Mouse (Mus musculus): Measurements from ENCODE around the gene Fgfr2. TPM values are rescaled to one million over a fixed set of nuclear protein-coding genes. Genes with fewer than 3 reads are reported as not detected.
"Not testable (repeated sequence)": the region's sequence is repeated elsewhere in the genome, so short reads cannot be mapped to it uniquely, and the experiment has no call there.

Gene Fgfr2
- polyA plus RNA-seq, 1 experiment from 2014 or later, result 47.9 TPM

DNA sequence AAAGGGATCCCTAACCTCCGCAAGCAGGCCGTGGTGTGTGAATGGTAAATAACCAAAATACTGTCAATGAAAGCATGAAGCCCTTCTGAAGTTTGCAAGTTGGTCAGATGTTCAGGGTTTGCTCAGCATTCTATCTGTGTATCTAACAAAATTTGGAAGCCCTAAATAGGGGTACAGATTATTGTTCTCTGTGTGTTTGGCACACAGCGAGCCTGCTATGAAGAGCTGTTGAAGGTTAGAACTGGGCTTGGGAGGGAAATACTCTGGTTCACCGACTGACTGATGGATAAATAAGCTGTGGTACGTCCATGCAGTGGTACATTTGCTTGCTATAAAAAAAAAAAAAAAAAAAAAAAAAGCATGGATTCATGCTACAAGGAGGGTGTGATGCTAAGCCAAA is 1651.6 kb downstream of the Fgfr2 start:
- ATAC-seq, result no peak
- H3K4me2 ChIP-seq, result no peak overlapping the region

DNA sequence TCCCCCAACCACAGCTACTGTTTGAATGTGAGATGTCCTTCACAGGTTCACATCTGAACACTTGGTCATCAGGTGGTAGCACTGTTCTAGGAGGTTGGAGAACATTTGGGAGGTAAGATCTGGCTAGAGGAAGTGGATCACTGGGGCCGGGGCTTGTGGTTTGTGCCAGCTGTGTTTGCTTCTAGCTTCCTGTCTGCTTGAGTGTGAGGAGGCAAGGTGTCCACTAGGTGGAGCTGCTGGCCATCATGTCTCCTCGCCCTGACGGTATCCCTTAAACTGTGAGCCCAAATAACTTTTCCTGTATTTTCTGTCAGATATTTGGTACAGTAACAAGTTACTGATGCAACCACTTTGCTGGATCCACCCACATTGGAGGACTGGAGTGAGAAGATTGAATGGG is 1653.6 kb downstream of the Fgfr2 start:
- Histone ChIP-seq H3K9me3 (replicated peaks) (peaks cover 7% of the 10 kb centered on the region; the same call in 1 of the 2 replicates), H3K4me1 (peaks cover 16% of the 10 kb centered on the region), H3K4me2 (no peak overlapping the region), H3K27me3 (peaks cover 76% of the 10 kb centered on the region), H3K4me3 (no peak overlapping the region), H3K36me3 (ENCODE audit: poor library complexity, severe bottlenecking) (no peaks in the 10 kb centered on the region), H3K27ac (no peak overlapping the region), H3K9ac (no peak overlapping the region)
- WGBS, result 76% methylated on average over 3 of the region's 3 CpGs
- ATAC-seq, result no peak

More for the DNA sequence above, 1651.6 kb downstream of the Fgfr2 start:
- Histone ChIP-seq H3K27ac (no peak overlapping the region), H3K27me3 (peaks cover 85% of the 10 kb centered on the region), H3K36me3 (ENCODE audit: poor library complexity, severe bottlenecking) (no peaks in the 10 kb centered on the region), H3K9me3 (replicated peaks) (peaks cover 7% of the 10 kb centered on the region; the same call in 1 of the 2 replicates), H3K4me1 (no peaks in the 10 kb centered on the region), H3K9ac (no peak overlapping the region), H3K4me3 (no peak overlapping the region)
- WGBS, result 92% methylated on average over 5 of the region's 5 CpGs

DNA sequence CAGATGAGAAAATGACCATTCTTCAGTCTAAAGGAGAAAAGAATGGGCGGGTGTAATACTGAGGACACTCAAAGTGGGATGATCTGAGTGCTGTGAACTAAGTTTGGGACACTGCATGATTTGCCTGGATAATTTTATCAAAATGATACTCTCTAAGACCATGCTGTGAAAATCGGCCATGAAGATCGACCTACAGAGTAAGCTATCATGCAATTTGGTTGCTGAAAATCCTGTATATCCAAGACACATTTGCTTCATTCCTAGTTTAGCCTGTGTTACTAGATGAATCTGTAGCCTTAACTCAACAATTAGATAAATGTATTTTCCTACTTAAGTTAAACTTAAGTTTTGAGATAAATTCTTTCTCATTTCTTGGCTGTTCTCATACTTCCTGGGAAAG is 1655.8 kb downstream of the Fgfr2 start:
- H3K9ac ChIP-seq, result no peak overlapping the region
- no peaks in the 10 kb centered on the region for H3K36me3 ChIP-seq (ENCODE audit: poor library complexity, severe bottlenecking)
- peaks cover 21% of the 10 kb centered on the region for H3K4me1 ChIP-seq
- H3K4me2 ChIP-seq, result no peak overlapping the region
- ATAC-seq, result no peak
- no peak overlapping the region for H3K4me3 ChIP-seq
- H3K27me3 ChIP-seq, result peaks cover 81% of the 10 kb centered on the region
- 89% methylated on average over 3 of the region's 3 CpGs for WGBS
- no peak overlapping the region for H3K27ac ChIP-seq
- H3K9me3 ChIP-seq (replicated peaks), result peaks cover 14% of the 10 kb centered on the region; the same call in 1 of the 2 replicates

DNA sequence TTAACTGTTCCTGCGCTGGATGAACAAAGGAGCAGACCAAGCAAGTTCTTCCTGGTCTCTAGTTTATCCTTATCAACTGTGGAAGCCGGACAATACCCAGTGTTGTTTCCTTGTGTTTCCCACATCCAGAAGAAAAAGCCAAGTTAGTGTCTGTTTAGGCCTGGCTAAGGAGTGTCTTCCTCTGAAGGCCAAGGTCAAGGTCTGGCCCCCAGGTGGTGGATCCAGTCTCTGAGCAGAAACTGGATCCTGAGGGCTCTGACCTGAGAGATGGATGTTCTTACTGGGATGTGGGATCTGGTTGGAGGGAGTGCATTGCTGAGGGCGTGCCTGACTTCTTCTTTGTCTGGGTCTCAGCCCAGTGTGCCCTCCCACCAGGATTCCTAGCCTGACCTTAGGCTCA is 1657.4 kb downstream of the Fgfr2 start:
- Histone ChIP-seq H3K4me1 (peaks cover 21% of the 10 kb centered on the region), H3K27me3 (peaks cover 86% of the 10 kb centered on the region), H3K9ac (no peak overlapping the region), H3K9me3 (replicated peaks) (peaks cover 22% of the 10 kb centered on the region), H3K4me2 (no peak overlapping the region), H3K4me3 (no peak overlapping the region), H3K27ac (no peak overlapping the region), H3K36me3 (ENCODE audit: poor library complexity, severe bottlenecking) (no peaks in the 10 kb centered on the region)
- ATAC-seq, result peak; percentile 24; the same call in 1 of the 2 replicates
- 10% methylated on average over 3 of the region's 3 CpGs for WGBS

DNA sequence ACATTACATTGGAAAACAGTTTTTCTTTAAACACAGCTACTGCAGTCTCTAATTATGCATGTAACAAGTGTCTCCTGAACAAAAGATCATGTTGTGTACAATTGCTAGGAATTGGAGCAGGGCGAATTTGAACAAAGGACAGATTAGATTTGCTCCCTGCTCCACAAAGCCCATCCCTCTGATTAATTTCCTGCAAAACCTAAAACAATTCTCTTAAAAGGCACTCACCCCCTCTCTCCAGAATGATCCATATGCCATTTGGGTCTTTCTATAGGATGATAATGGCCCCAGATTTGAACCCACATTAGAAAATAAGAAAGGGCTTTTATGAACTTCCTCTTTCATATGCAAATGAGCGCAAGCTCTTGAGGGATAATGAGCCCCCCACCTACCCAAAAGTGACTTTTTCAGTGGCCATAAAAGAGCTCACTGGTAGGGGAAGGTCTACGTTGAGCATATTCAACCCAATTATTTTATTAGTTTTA is 1658.0 kb downstream of the Fgfr2 start:
- H3K9me3 ChIP-seq (replicated peaks), result peaks cover 22% of the 10 kb centered on the region
- no peak overlapping the region for H3K27ac ChIP-seq
- H3K4me2 ChIP-seq, result no peak overlapping the region
- WGBS, result 4% methylated on average over 3 of the region's 3 CpGs
- no peak overlapping the region for H3K9ac ChIP-seq
- peak; percentile 88 for ATAC-seq
- H3K4me1 ChIP-seq, result peaks cover 21% of the 10 kb centered on the region
- no peak overlapping the region for H3K4me3 ChIP-seq
- peaks cover 85% of the 10 kb centered on the region for H3K27me3 ChIP-seq
- H3K36me3 ChIP-seq (ENCODE audit: poor library complexity, severe bottlenecking), result no peaks in the 10 kb centered on the region

DNA sequence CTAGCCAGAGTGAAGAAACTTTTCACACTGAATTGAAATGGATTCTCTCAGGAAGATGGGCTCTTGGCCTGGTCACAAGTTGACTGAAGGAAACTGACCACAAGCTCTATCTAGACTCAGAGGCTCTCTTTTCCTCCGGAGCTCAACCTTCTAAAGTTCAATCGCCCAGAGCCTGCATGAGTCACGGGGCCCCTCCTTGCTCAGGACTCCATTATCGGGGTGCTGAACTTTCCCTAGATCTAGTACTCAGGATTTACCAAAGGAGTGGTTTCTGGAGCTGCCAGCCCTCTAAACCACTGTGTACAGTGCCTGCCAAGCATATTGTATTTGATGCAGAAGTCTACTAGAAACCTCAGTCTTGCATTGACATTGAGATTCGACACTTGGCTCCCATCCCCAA is 1666.4 kb downstream of the Fgfr2 start:
- no peak for ATAC-seq
- 93% methylated on average over 5 of the region's 5 CpGs for WGBS
- Histone ChIP-seq H3K36me3 (ENCODE audit: poor library complexity, severe bottlenecking) (no peaks in the 10 kb centered on the region), H3K4me1 (no peaks in the 10 kb centered on the region), H3K9ac (no peak overlapping the region), H3K27ac (no peak overlapping the region), H3K9me3 (replicated peaks) (peaks cover 1% of the 10 kb centered on the region; the same call in 1 of the 2 replicates), H3K4me3 (no peak overlapping the region), H3K4me2 (no peak overlapping the region), H3K27me3 (peaks cover 55% of the 10 kb centered on the region)

DNA sequence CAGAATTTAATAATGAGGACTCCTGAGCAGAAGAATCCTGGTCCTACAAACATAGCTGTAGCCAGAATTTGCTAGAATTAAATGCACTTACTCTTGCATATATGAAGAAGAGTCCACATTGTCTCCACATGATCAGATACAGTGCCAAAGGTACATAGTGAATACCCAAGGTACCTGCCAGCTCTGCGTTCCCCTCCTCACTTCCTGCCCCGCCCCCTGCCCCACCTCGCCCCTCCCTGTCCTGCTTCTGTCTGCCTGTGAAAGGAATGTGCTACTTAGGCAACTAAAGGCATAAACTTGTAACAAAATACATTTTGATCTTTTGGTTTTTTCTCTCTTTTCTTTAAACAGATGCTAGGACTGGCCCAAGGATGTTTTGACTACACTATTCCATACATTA is 1686.1 kb downstream of the Fgfr2 start:
- peaks cover 5% of the 10 kb centered on the region; the same call in 1 of the 2 replicates for H3K27me3 ChIP-seq
- H3K4me1 ChIP-seq, result no peaks in the 10 kb centered on the region
- H3K4me3 ChIP-seq, result no peak overlapping the region
- H3K4me2 ChIP-seq, result no peak overlapping the region
- WGBS, result 68% methylated on average over 3 of the region's 3 CpGs
- no peak for ATAC-seq
- no peaks in the 10 kb centered on the region for H3K9me3 ChIP-seq (replicated peaks)
- no peak overlapping the region for H3K9ac ChIP-seq
- no peak overlapping the region for H3K27ac ChIP-seq
- peaks cover 15% of the 10 kb centered on the region for H3K36me3 ChIP-seq (ENCODE audit: poor library complexity, severe bottlenecking)

DNA sequence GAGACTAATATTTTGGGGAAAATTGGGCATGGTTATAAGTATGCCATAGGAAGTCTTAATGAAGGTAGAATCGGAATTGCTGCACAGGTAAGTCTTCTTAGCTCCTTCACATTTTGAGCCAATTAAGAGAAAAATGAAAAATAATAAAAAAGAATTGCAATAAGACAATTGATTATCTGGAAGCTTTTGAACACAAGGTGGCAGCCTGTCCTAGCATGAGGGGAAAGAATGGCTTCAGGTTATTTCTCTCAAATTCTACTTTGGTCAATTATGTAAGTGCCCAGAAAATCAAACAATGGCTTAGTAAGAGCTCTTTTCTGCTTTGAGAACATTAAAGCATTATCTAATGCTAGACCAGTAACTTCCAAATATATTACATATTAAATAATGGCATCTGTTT is 1688.9 kb downstream of the Fgfr2 start:
- H3K9me3 ChIP-seq (replicated peaks), result no peaks in the 10 kb centered on the region
- WGBS, result 76% methylated on average over 1 of the region's 1 CpGs
- no peak overlapping the region for H3K27ac ChIP-seq
- H3K9ac ChIP-seq, result no peak overlapping the region
- no peak overlapping the region for H3K4me2 ChIP-seq
- H3K36me3 ChIP-seq (ENCODE audit: poor library complexity, severe bottlenecking), result peaks cover 20% of the 10 kb centered on the region
- ATAC-seq, result no peak
- peaks cover 5% of the 10 kb centered on the region; the same call in 1 of the 2 replicates for H3K27me3 ChIP-seq
- no peaks in the 10 kb centered on the region for H3K4me1 ChIP-seq
- H3K4me3 ChIP-seq, result no peak overlapping the region

DNA sequence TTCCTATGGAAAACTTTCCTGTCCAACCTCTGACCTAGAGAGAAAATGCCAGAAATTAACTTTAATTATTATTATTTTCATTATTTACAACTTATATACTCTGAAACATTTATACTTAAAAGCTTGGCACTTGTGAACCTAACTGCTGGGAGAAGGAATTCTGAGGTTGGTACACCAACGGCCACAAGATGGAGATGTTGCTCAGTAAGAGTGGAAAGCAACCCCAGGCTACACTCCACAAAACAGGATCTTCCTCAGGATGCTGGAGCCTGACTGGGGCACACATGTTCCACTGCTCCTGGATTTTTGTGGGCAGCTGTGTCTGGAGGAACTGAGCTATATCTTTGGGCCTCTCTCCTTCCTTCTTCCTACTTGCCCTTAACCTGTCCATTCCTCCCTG is 1690.9 kb downstream of the Fgfr2 start:
- peaks cover 25% of the 10 kb centered on the region for H3K36me3 ChIP-seq (ENCODE audit: poor library complexity, severe bottlenecking)
- no peaks in the 10 kb centered on the region for H3K9me3 ChIP-seq (replicated peaks)
- 5% methylated on average over 1 of the region's 1 CpGs for WGBS
- ATAC-seq, result no peak
- H3K27me3 ChIP-seq, result peaks cover 5% of the 10 kb centered on the region; the same call in 1 of the 2 replicates
- no peak overlapping the region for H3K9ac ChIP-seq
- no peak overlapping the region for H3K27ac ChIP-seq
- no peak overlapping the region for H3K4me3 ChIP-seq
- H3K4me2 ChIP-seq, result no peak overlapping the region
- no peaks in the 10 kb centered on the region for H3K4me1 ChIP-seq

DNA sequence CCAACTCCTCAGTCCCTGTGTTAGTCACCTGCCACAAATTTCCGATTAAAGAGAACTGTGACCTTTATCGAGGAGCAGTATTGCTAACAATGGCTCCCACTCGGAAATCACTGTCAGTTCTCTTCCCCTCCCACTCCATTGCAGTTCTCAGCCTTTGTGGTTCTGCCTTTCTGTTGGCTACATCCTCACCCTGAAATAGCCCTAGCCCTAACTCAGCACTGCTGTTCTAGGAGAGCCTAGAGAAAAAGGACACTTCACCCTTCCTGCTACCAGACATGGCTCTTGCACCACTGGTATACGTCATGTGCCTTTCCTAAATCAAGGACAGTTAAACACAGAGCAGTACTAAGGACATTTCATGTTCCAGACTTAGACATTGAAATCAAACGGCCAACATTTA is 1695.8 kb downstream of the Fgfr2 start:
- Histone ChIP-seq H3K36me3 (ENCODE audit: poor library complexity, severe bottlenecking) (peaks cover 31% of the 10 kb centered on the region), H3K4me1 (no peaks in the 10 kb centered on the region), H3K9ac (no peak overlapping the region), H3K4me2 (no peak overlapping the region), H3K27ac (no peak overlapping the region), H3K27me3 (no peaks in the 10 kb centered on the region), H3K4me3 (no peak overlapping the region), H3K9me3 (replicated peaks) (no peaks in the 10 kb centered on the region)
- 92% methylated on average over 5 of the region's 5 CpGs for whole genome bisulfite sequencing
- ATAC-seq, result no peak

DNA sequence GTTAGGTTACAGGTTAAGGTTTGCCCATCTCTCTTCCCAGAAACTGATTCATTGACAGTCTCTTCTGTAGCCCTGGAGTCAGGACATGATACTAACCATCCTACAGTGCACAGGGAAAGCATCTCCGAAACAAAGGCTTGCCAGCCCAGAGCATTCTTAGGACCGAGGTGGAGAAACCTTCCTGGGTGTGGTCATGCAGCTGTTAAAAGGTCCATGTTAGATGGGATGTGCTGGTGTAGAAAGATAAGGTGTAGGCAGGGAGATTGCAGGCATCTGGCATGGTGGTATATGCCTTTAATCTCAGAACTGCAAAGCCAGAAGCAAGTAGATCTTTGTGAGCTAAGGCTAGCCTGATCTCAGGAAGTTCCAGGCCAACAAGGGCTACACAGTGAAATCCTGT is 1698.2 kb downstream of the Fgfr2 start:
- Histone ChIP-seq H3K27me3 (no peaks in the 10 kb centered on the region), H3K4me3 (no peak overlapping the region), H3K27ac (no peak overlapping the region), H3K36me3 (ENCODE audit: poor library complexity, severe bottlenecking) (peaks cover 17% of the 10 kb centered on the region; the same call in 1 of the 2 replicates), H3K9me3 (replicated peaks) (no peaks in the 10 kb centered on the region), H3K4me1 (no peaks in the 10 kb centered on the region), H3K9ac (no peak overlapping the region), H3K4me2 (no peak overlapping the region)
- ATAC-seq, result no peak
- WGBS, result 89% methylated on average over 2 of the region's 2 CpGs

DNA sequence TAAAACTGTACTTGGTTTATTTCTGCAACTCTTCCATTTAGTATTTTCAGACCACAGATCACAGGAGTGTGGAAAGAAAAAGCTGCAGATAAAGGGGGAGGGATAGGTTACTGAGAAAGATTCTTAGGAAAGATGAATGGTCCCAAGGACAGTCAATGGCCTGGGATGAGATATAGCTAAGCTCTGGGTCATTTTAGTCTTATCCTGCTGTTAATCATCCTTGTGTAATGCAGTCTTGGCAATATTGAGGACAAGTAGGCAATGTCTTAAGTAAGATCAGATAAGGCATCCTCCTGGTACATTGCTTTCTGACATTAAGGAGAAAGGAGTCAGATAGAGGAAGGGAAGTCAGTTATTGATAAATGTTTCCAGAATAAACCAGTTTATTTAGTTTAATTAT is 1705.5 kb downstream of the Fgfr2 start:
- Histone ChIP-seq H3K4me3 (no peak overlapping the region), H3K27me3 (no peaks in the 10 kb centered on the region), H3K27ac (no peak overlapping the region), H3K4me2 (no peak overlapping the region), H3K9me3 (replicated peaks) (no peaks in the 10 kb centered on the region), H3K4me1 (no peaks in the 10 kb centered on the region), H3K36me3 (ENCODE audit: poor library complexity, severe bottlenecking) (no peaks in the 10 kb centered on the region), H3K9ac (no peak overlapping the region)
- ATAC-seq, result no peak

DNA sequence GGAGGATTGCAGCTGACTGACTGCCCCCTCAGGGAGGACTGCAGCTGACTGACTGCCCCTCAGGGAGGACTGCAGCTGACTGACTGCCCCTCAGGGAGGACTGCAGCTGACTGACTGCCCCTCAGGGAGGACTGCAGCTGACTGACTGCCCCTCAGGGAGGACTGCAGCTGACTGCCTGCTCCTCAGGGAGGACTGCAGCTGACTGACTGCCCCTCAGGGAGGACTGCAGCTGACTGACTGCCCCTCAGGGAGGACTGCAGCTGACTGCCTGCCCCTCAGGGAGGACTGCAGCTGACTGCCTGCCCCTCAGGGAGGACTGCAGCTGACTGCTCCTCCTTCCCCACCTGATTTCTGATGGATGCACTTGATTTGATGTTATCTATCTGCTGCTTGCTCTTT is 1706.4 kb downstream of the Fgfr2 start:
- H3K27ac ChIP-seq; H3K4me2 ChIP-seq; H3K36me3 ChIP-seq (ENCODE audit: poor library complexity, severe bottlenecking); H3K9ac ChIP-seq; ATAC-seq; H3K4me3 ChIP-seq; H3K27me3 ChIP-seq; H3K9me3 ChIP-seq (replicated peaks); H3K4me1 ChIP-seq: not testable (repeated sequence)

Data from forebrain, embryonic 13.5 days (tissue).